Mouse (Mus musculus): ENCODE measurements at regions not wholly inside any gene's neighbourhood (a gene's known extent, or its start where the extent isn't known, plus 50 kb on each side); places are given as distances from the start of the nearest gene placed in this dataset.

GRCm38 (mm10) chr5:126104464-126104863, 572.9 kb downstream of the Tmem132b start:
- TF ChIP-seq GATA1 (IDR thresholded peaks at IDR 0.05; ENCODE audit: borderline replicate concordance, low read length) (no peak), FLI1 (IDR thresholded peaks at IDR 0.05; ENCODE audit: low read length) (no peak)
